Mouse (Mus musculus) myocyte (in vitro differentiated cells): ENCODE data around the gene Auts2. TPM values are rescaled to one million over a fixed set of nuclear protein-coding genes. Genes with fewer than 3 reads are reported as not detected.

Experiments used
- H3K27me3 ChIP-seq: one replicate; pipeline ENCODE4 v1.6.1; 2011; ENCODE audit not compliant: control insufficient read depth, insufficient read depth, insufficient read length
- H3K36me3 ChIP-seq: one replicate; pipeline ENCODE4 v1.6.1; 2011; ENCODE audit not compliant: control insufficient read depth, insufficient read depth
- H3K4me2 ChIP-seq: one replicate; pipeline ENCODE4 v1.6.1; 2011; ENCODE audit warnings: low read depth, control low read depth
- H3K4me3 ChIP-seq: one replicate; pipeline ENCODE4 v1.5.1; 2011; ENCODE audit warnings: mild to moderate bottlenecking, control low read depth, moderate library complexity
- H3K79me2 ChIP-seq: one replicate; pipeline ENCODE4 v1.6.1; 2011; ENCODE audit not compliant: control insufficient read depth, insufficient read depth
- H3ac ChIP-seq: one replicate; pipeline ENCODE4 v1.6.1; 2011; ENCODE audit not compliant: control insufficient read depth, insufficient read length
- CEBPB ChIP-seq: IDR thresholded peaks from 2 replicates; pipeline ENCODE4 v1.6.1; 2011; ENCODE audit warnings: mild to moderate bottlenecking, moderate library complexity; ENCODE audit not compliant: poor library complexity, insufficient read depth, severe bottlenecking
- E2F4 ChIP-seq: IDR thresholded peaks from one replicate; pipeline ENCODE4 v1.6.1; 2011; ENCODE audit warnings: mild to moderate bottlenecking, control low read depth, moderate library complexity; ENCODE audit not compliant: insufficient read depth
- MAX ChIP-seq: IDR thresholded peaks from one replicate; pipeline ENCODE4 v1.6.1; 2011; ENCODE audit warnings: low read depth, mild to moderate bottlenecking, control low read depth
- MYOD1 ChIP-seq, 3 experiments: IDR thresholded peaks; one replicate each; pipeline ENCODE4 v1.6.1; 2011; ENCODE audit warnings: control low read depth in 2 of 3, low read depth in 2 of 3, mild to moderate bottlenecking in 2 of 3, moderate library complexity in 1 of 3; ENCODE audit not compliant: insufficient read length in 2 of 3, control insufficient read depth in 1 of 3
- MYOG ChIP-seq, 3 experiments: IDR thresholded peaks; one replicate each; pipeline ENCODE4 v1.6.1; 2011; ENCODE audit warnings: control low read depth in 2 of 3, low read depth in 2 of 3, mild to moderate bottlenecking in 2 of 3; ENCODE audit not compliant: insufficient read length in 2 of 3, control insufficient read depth in 1 of 3, insufficient read depth in 1 of 3
- POLR2A ChIP-seq: IDR thresholded peaks from one replicate; pipeline ENCODE4 v1.6.1; 2011; ENCODE audit warnings: low read depth, mild to moderate bottlenecking, control low read depth, moderate library complexity; ENCODE audit not compliant: insufficient read length
- POLR2AphosphoS2 ChIP-seq: IDR thresholded peaks from one replicate; pipeline ENCODE4 v1.6.1; 2011; ENCODE audit warnings: low read depth, control low read depth; ENCODE audit not compliant: insufficient read length
- REST ChIP-seq: IDR thresholded peaks from one replicate; pipeline ENCODE4 v1.6.1; 2011; ENCODE audit warnings: mild to moderate bottlenecking, control low read depth, moderate library complexity; ENCODE audit not compliant: insufficient read depth, insufficient read length
- SRF ChIP-seq: IDR thresholded peaks from one replicate; pipeline ENCODE4 v1.6.1; 2011; ENCODE audit warnings: low read depth; ENCODE audit not compliant: control insufficient read depth, insufficient read length
- TCF12 ChIP-seq: IDR thresholded peaks from one replicate; pipeline ENCODE4 v1.6.1; 2011; ENCODE audit warnings: mild to moderate bottlenecking, control low read depth; ENCODE audit not compliant: poor library complexity, insufficient read depth, severe bottlenecking
- TCF3 ChIP-seq: IDR thresholded peaks from one replicate; pipeline ENCODE4 v1.6.1; 2011; ENCODE audit warnings: low read depth, control low read depth; ENCODE audit not compliant: insufficient read length
- USF1 ChIP-seq: IDR thresholded peaks from one replicate; pipeline ENCODE4 v1.6.1; 2011; ENCODE audit warnings: low read depth, mild to moderate bottlenecking, control low read depth, moderate library complexity
- polyA plus RNA-seq: library from polyadenylated mRNA; unstranded; fragments of >200 nt; fragmentation: generic; extraction: Trizol; gene quantifications from one replicate; pipeline ENCODE4 v1.2.1, GENCODE M21; 2012; ENCODE audit warnings: missing spikeins

The Auts2 gene
- polyA plus RNA-seq, 1 experiment, result 8.0 TPM

DNA sequence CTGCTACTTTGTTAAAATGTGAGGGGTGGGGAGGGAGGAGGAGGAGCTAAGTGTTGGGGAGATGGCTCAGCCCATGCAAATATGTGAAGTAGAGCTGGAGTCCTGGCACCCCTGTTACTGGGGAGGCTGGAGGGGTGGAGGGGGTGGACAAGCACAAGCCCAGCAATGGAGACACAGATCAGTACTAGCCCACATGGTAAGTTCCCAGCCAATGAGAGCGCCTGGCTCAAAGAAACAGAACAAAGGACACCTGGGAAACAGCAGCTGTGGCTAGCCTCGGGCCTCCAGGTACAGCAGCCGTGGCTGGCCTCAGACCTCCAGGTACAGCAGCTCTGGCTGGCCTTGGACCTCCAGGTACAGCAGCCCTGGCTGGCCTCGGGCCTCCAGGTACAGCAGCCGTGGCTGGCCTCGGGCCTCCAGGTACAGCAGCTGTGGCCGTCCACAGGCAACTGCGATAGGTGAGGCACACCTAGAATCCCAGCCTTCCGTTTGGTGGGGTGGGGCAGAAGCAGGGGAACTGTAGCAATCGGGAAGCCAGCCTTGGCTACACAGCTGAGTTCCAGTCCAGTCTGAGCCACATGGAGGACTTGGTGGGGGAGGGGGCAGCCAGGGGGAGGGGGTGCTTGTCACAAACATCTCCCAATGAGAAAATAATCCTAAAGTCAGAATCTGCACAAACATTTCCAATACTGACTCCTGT is 1046.5 kb downstream of the Auts2 start:
- no peaks in the 10 kb centered on the region for H3K36me3 ChIP-seq
- H3ac ChIP-seq, result no peak overlapping the region
- no peaks in the 10 kb centered on the region for H3K27me3 ChIP-seq
- H3K4me3 ChIP-seq, result no peak overlapping the region
- H3K4me2 ChIP-seq, result no peak overlapping the region
- TF ChIP-seq REST, result no peak
- no peak for TF ChIP-seq MYOD1 (IDR thresholded peaks at IDR 0.05; ENCODE audit: control insufficient read depth in 1 of 3, insufficient read length in 2 of 3, low read depth in 2 of 3)
- no peak for TF ChIP-seq E2F4
- TF ChIP-seq POLR2A, result no peak
- TF ChIP-seq MAX, result no peak
- no peak for TF ChIP-seq TCF12
- no peak for TF ChIP-seq SRF
- no peak for TF ChIP-seq MYOG (IDR thresholded peaks at IDR 0.05; ENCODE audit: control insufficient read depth in 1 of 3, insufficient read depth in 1 of 3, insufficient read length in 2 of 3, low read depth in 2 of 3)
- no peak for TF ChIP-seq CEBPB
- TF ChIP-seq USF1, result no peak
- no peak for TF ChIP-seq TCF3
- TF ChIP-seq POLR2AphosphoS2, result no peak
- peaks cover 14% of the 10 kb centered on the region for H3K79me2 ChIP-seq

- Histone ChIP-seq H3K79me2 (peaks cover 14% of the 10 kb centered on the region), H3K4me2 (no peak overlapping the region), H3ac (no peak overlapping the region), H3K4me3 (no peak overlapping the region), H3K27me3 (no peaks in the 10 kb centered on the region), H3K36me3 (no peaks in the 10 kb centered on the region)
- TF ChIP-seq MYOD1 (IDR thresholded peaks at IDR 0.05; ENCODE audit: control insufficient read depth in 1 of 3, insufficient read length in 2 of 3, low read depth in 2 of 3), result no peak
- TF ChIP-seq USF1, result no peak
- TF ChIP-seq TCF12, result no peak
- no peak for TF ChIP-seq MYOG (IDR thresholded peaks at IDR 0.05; ENCODE audit: control insufficient read depth in 1 of 3, insufficient read depth in 1 of 3, insufficient read length in 2 of 3, low read depth in 2 of 3)
- TF ChIP-seq SRF, result no peak
- TF ChIP-seq E2F4, result no peak
- TF ChIP-seq TCF3, result no peak
- no peak for TF ChIP-seq POLR2AphosphoS2
- TF ChIP-seq REST, result no peak
- TF ChIP-seq MAX, result no peak
- no peak for TF ChIP-seq POLR2A
- no peak for TF ChIP-seq CEBPB
Observed at GRCm38 (mm10) chr5:131494564-131494963, 1048.6 kb downstream of the Auts2 start.

- no peak overlapping the region for H3K4me3 ChIP-seq
- TF ChIP-seq POLR2A, result no peak
- no peak for TF ChIP-seq SRF
- TF ChIP-seq MYOD1 (IDR thresholded peaks at IDR 0.05; ENCODE audit: control insufficient read depth in 1 of 3, insufficient read length in 2 of 3, low read depth in 2 of 3), result no peak
- no peak for TF ChIP-seq TCF3
- TF ChIP-seq CEBPB, result no peak
- TF ChIP-seq MAX, result no peak
- no peak for TF ChIP-seq POLR2AphosphoS2
- no peak for TF ChIP-seq TCF12
- TF ChIP-seq USF1, result no peak
- TF ChIP-seq MYOG (IDR thresholded peaks at IDR 0.05; ENCODE audit: control insufficient read depth in 1 of 3, insufficient read depth in 1 of 3, insufficient read length in 2 of 3, low read depth in 2 of 3), result no peak
- no peak for TF ChIP-seq E2F4
- no peak for TF ChIP-seq REST
- no peak overlapping the region for H3K4me2 ChIP-seq
- H3ac ChIP-seq, result no peak overlapping the region
- peaks cover 21% of the 10 kb centered on the region for H3K79me2 ChIP-seq
- H3K27me3 ChIP-seq, result no peaks in the 10 kb centered on the region
- no peaks in the 10 kb centered on the region for H3K36me3 ChIP-seq
Observed at GRCm38 (mm10) chr5:131492535-131492934, 1050.6 kb downstream of the Auts2 start.

- no peaks in the 10 kb centered on the region for H3K27me3 ChIP-seq
- H3K36me3 ChIP-seq, result no peaks in the 10 kb centered on the region
- no peak overlapping the region for H3ac ChIP-seq
- H3K4me3 ChIP-seq, result no peak overlapping the region
- no peak overlapping the region for H3K4me2 ChIP-seq
- peaks cover 24% of the 10 kb centered on the region for H3K79me2 ChIP-seq
- TF ChIP-seq REST (no peak), E2F4 (no peak), MAX (no peak), MYOD1 (IDR thresholded peaks at IDR 0.05; ENCODE audit: control insufficient read depth in 1 of 3, insufficient read length in 2 of 3, low read depth in 2 of 3) (no peak), POLR2AphosphoS2 (no peak), TCF3 (no peak)
Observed at GRCm38 (mm10) chr5:131491843-131492242, 1051.3 kb downstream of the Auts2 start.

DNA sequence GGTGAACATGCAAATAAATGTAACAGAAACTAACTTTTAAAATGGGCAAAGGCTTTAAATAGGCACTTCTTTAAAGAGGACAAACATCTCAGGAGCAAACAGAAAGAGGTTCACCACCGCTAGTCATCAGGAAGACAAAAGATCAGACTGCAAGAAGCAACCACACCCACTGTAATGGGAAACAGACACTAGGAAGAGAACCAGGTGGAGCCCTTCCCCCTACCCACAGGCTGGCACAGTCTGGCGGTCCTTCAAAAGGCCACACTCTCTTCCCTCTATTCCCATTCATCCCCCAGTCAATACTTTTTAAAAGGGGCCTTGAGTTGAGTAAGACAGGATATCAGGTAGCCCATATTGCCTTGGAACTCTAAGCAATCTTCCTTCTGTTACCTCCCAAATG is 1052.3 kb downstream of the Auts2 start:
- H3K4me2 ChIP-seq, result no peak overlapping the region
- TF ChIP-seq SRF (no peak), USF1 (no peak), CEBPB (no peak), E2F4 (no peak)
- H3K4me3 ChIP-seq, result no peak overlapping the region
- no peaks in the 10 kb centered on the region for H3K27me3 ChIP-seq
- peaks cover 29% of the 10 kb centered on the region for H3K79me2 ChIP-seq
- no peaks in the 10 kb centered on the region for H3K36me3 ChIP-seq
- H3ac ChIP-seq, result no peak overlapping the region
